Mouse (Mus musculus): ENCODE measurements around the gene Nhej1. TPM values are rescaled to one million over a fixed set of nuclear protein-coding genes. Genes with fewer than 3 reads are reported as not detected.

Nhej1 gene
- polyA plus RNA-seq (2015; fragmentation: Nextera tagmentation; extraction: Ambion mirVana): 10.5 and 11.0 TPM in 2 replicates

DNA sequence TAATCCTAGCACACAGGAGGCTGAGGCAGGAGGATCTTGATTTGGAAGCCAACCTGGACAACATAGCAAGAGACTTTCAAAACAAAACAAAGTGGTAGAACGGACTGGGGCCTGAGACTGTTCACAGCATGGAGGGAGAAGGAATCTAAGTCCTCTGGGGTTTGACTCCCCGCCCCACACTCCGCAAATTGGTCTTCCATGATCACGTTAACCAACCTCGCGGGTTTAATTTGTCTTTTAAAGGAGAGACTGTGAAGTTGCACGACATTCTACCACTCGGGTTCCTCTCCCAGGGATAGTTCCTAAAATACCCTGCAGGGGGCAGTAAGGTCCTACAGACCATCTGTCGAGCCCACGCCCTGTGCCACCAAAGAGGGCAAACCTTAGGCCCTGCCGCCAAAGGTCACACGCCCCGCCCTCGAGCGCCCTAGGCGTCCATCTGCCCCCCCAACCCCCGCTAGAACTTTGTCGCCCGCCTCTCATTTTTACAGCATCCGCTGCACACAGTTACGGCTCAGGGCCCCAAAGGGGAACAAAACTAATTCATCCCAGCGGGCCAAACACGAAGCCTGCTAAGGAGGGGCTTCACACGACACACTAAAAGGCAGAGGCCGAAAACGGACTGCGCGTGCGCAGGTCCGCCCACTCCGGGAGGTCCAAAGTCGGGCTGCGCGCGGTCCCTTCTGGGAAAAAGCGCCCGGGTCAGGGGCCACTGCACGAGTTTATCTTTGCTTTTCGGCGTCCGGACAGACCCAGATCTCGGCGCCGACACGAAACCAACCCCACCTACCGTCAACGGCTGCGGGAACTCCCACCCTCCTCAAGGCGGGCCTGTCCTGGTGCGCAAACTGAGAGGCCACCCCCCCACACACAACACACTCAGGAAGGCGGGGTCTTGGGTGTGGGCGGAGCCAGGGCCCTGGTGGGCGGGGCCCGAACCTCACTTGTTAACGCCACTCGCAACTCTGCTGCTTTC, at the start of gene Nhej1:
Gene Nhej1, minus strand, starts transcription at position 855 of the 976 bp plus-strand sequence.
- TF ChIP-seq CTCF (IDR thresholded peaks at IDR 0.05; ENCODE audit: low read depth): peak; percentile 81
- Histone ChIP-seq H3K4me1 (replicated peaks; ENCODE audit: insufficient read depth, low read length) (0 out of 2 replicates have a peak, but pooled peaks cover 3% of the 10 kb centered on the region), H3K9me3 (replicated peaks; ENCODE audit: low read length) (no peaks in the 10 kb centered on the region), H3K4me3 (replicated peaks; ENCODE audit: low read depth, low read length) (peak within 1 kb of the TSS; percentile 46), H3K4me2 (ENCODE audit: low read length) (peak within 1 kb of the TSS; percentile 49), H3K27ac (peak within 1 kb of the TSS; percentile 94), H3K36me3 (ENCODE audit: insufficient read depth, low read length) (no peaks in the 10 kb centered on the region), H3K27me3 (ENCODE audit: insufficient read depth, low read length) (no peaks in the 10 kb centered on the region), H3K9ac (ENCODE audit: low read depth, low read length) (peak within 1 kb of the TSS; percentile 54)
- ATAC-seq (replicated peaks; ENCODE audit: low FRiP score, low read depth) (peak; percentile 97), DNase-seq (ENCODE audit: low spot score) (peak; percentile 98)
- 2% methylated on average over 56 of the region's 56 CpGs for WGBS

DNA sequence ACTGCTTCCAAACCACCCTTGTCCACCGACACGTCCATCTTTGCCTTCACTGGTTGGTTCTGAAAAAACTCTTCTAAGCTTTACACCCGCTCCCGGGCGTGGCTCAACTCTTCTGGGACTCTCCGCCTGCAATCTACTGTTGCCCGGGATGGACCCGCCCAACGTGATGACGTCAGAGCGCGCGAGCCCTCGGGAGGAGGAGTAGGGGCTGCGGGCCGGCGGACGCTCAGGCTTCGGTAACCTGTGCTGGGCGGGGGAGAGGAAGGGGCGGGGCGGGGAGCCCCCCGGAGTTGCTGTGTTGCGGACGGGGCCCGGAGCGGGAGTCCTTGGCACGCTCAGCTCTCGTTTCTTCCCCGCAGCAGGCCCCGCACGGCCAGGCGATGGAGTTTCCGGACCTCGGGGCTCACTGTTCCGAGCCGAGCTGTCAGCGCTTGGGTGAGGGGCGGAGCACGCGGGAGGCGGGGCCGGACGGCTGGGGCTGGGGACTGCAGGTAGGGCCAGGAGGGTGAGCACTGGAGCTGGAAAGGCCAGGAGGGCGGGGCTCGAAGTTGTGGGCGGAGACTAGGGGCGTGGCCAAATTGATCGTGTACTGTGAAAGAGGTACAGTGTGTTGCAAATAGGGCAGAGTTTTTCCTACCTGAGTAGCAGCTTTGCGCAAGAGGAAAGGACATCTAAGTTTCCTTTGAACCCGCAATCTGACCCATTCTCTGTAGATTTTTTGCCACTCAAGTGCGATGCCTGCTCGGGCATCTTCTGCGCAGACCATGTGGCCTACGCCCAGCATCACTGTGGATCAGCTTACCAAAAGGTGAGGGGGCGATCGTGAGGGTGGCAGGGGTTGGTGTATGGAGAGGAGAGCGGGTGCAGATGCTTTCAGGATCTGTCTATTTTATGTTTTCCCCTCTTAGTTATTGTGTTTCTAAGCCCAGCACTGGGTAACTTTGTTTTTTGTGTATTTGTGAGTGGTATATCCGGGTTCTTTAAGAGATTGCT, 43.8 kb upstream of the Nhej1 start, which contains the start of gene Zfand2b:
Gene Zfand2b, plus strand, starts transcription at position 175 of the 993 bp plus-strand sequence.
- Histone ChIP-seq H3K27me3 (ENCODE audit: insufficient read depth, low read length) (no peaks in the 10 kb centered on the region), H3K9ac (ENCODE audit: low read depth, low read length) (peak within 1 kb of the TSS; percentile 63), H3K27ac (peak within 1 kb of the TSS; percentile 87), H3K4me3 (replicated peaks; ENCODE audit: low read depth, low read length) (peak within 1 kb of the TSS; percentile 74), H3K4me1 (replicated peaks; ENCODE audit: insufficient read depth, low read length) (0 out of 2 replicates have a peak, but pooled peaks cover 3% of the 10 kb centered on the region), H3K9me3 (replicated peaks; ENCODE audit: low read length) (no peaks in the 10 kb centered on the region), H3K4me2 (ENCODE audit: low read length) (peak within 1 kb of the TSS; percentile 60), H3K36me3 (ENCODE audit: insufficient read depth, low read length) (peaks cover 33% of the 10 kb centered on the region)
- WGBS: under 1% methylated on average over 57 of the region's 59 CpGs
- ATAC-seq (replicated peaks; ENCODE audit: low FRiP score, low read depth): peak; percentile 98
- TF ChIP-seq CTCF (IDR thresholded peaks at IDR 0.05; ENCODE audit: low read depth): no peak; the same call in 1 of the 2 replicates
- peak; percentile 97 for DNase-seq (ENCODE audit: low spot score)

DNA sequence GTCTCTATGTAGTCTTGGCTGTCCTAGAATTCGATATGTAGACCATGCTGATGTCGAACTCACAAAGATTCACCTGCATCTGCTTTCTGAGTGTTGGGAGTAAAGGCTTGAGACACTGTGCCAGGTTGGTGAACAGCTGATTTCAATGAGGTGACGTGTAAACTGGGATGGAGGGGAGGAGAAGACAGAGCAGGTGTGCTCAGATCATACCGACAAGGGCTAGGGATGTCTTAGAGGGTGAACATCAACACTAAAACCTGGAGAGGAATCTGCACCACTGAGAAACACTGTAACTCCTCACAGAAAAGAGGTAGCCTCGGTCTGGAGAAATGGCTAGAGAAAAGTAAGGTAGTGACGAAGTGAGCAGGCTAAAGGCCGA, 43.1 kb upstream of the Nhej1 start:
- Histone ChIP-seq H3K36me3 (ENCODE audit: insufficient read depth, low read length) (peaks cover 27% of the 10 kb centered on the region), H3K27me3 (ENCODE audit: insufficient read depth, low read length) (no peaks in the 10 kb centered on the region), H3K9me3 (replicated peaks; ENCODE audit: low read length) (no peaks in the 10 kb centered on the region), H3K4me1 (replicated peaks; ENCODE audit: insufficient read depth, low read length) (0 out of 2 replicates have a peak, but pooled peaks cover 3% of the 10 kb centered on the region), H3K27ac (peak overlapping the region; percentile 87; the same call in 1 of the 2 replicates), H3K4me3 (replicated peaks; ENCODE audit: low read depth, low read length) (peak overlapping the region; percentile 74), H3K4me2 (ENCODE audit: low read length) (peak overlapping the region; percentile 60), H3K9ac (ENCODE audit: low read depth, low read length) (peak overlapping the region; percentile 63; the same call in 1 of the 2 replicates)
- DNase-seq (ENCODE audit: low spot score) (no peak), ATAC-seq (replicated peaks; ENCODE audit: low FRiP score, low read depth) (0 out of 2 replicates have a peak, but pooled peaks have one; percentile 11)
- TF ChIP-seq CTCF (IDR thresholded peaks at IDR 0.05; ENCODE audit: low read depth): no peak
- WGBS: 7% methylated on average over 7 of the region's 7 CpGs

DNA sequence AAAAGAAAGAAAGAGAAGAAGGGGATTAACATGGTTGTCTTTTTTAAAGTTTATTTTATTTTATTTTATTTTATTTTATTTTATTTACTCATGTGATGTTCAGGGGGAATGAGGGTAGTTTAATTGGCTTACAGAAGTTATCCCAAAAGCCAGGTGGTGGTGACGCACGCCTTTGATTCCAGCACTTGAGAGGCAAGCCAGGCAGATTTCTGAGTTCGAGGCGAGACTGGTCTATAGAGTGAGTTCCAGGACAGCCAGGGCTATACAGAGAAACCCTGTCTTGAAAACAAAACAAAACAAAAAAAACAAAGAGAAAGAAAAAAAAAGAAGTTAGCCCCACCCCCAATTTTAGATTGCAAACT, 35.2 kb upstream of the Nhej1 start:
- Histone ChIP-seq H3K27me3 (ENCODE audit: insufficient read depth, low read length) (no peaks in the 10 kb centered on the region), H3K36me3 (ENCODE audit: insufficient read depth, low read length) (no peaks in the 10 kb centered on the region), H3K4me3 (replicated peaks; ENCODE audit: low read depth, low read length) (no peak overlapping the region), H3K4me2 (ENCODE audit: low read length) (no peak overlapping the region), H3K4me1 (replicated peaks; ENCODE audit: insufficient read depth, low read length) (no peaks in the 10 kb centered on the region), H3K9ac (ENCODE audit: low read depth, low read length) (no peak overlapping the region), H3K27ac (no peak overlapping the region), H3K9me3 (replicated peaks; ENCODE audit: low read length) (no peaks in the 10 kb centered on the region)
- TF ChIP-seq CTCF (IDR thresholded peaks at IDR 0.05; ENCODE audit: low read depth): no peak
- WGBS: 88% methylated on average over 4 of the region's 4 CpGs
- DNase-seq (ENCODE audit: low spot score): no peak
- no peak for ATAC-seq (replicated peaks; ENCODE audit: low FRiP score, low read depth)

DNA sequence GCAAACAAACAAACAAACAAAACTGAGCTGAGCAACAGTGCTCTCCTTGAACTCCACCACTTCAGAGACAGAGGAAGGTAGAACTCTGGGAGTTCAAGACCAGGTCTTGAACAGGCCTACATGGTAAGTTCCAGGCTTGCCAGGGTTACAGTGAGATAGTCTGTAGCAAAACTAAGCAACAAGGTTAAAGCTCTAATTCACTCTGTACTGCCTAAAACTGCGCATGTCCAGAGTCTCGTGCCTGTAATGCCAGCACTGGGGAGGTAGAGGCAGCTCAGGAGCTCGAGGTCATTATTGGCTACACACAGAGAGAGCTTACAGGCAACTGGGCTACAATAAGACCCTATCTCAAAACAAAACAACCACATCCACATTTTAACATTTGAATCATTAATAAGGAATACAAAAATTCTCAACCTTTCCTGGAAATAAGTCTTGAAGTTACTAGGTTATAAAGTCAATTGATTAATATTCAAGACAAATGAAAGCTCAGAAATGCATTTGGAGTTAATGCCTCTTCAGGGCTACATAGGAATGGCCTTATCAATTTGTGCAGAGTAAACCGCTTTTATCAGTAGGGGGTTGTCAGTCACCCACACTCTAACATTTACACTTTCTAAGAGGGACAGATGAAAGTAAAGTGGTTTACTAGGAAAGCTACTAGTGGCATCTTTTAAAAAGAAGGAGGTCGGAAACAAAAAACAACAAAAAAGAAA, 34.7 kb upstream of the Nhej1 start:
- Histone ChIP-seq H3K4me1 (replicated peaks; ENCODE audit: insufficient read depth, low read length) (no peaks in the 10 kb centered on the region), H3K9ac (ENCODE audit: low read depth, low read length) (no peak overlapping the region), H3K27me3 (ENCODE audit: insufficient read depth, low read length) (no peaks in the 10 kb centered on the region), H3K4me2 (ENCODE audit: low read length) (no peak overlapping the region), H3K9me3 (replicated peaks; ENCODE audit: low read length) (no peaks in the 10 kb centered on the region), H3K4me3 (replicated peaks; ENCODE audit: low read depth, low read length) (no peak overlapping the region), H3K36me3 (ENCODE audit: insufficient read depth, low read length) (no peaks in the 10 kb centered on the region), H3K27ac (no peak overlapping the region)
- TF ChIP-seq CTCF (IDR thresholded peaks at IDR 0.05; ENCODE audit: low read depth): no peak
- WGBS: 73% methylated on average over 5 of the region's 5 CpGs
- DNase-seq (ENCODE audit: low spot score) (no peak), ATAC-seq (replicated peaks; ENCODE audit: low FRiP score, low read depth) (no peak)
